Mouse (Mus musculus) lung, postnatal 4 days (tissue): ENCODE results near the gene Myo1c.
"Not testable (repeated sequence)": the region's sequence is repeated elsewhere in the genome, so short reads cannot be mapped to it uniquely, and the experiment has no call there.

Experiments
- DNase-seq, 2 experiments: peaks; one replicate each; pipeline ENCODE4 v3.0.0; 2021

Gene Myo1c

GRCm38 (mm10) chr11:75669853-75670200, 19.5 kb downstream of the Myo1c start:
- DNase-seq = no peak

GRCm38 (mm10) chr11:75671426-75672180, 21.3 kb downstream of the Myo1c start:
- no peak for DNase-seq

GRCm38 (mm10) chr11:75673411-75673810, 23.1 kb downstream of the Myo1c start:
- no peak for DNase-seq

- DNase-seq = no peak
Measured at GRCm38 (mm10) chr11:75674875-75675274, 24.6 kb downstream of the Myo1c start.

- no peak for DNase-seq
Measured at GRCm38 (mm10) chr11:75677881-75678746, 27.8 kb downstream of the Myo1c start.

GRCm38 (mm10) chr11:75678747-75679438, 28.6 kb downstream of the Myo1c start, which contains the start of gene Crk:
Gene Crk, plus strand, starts transcription at chr11:75679259.
- DNase-seq = peak; percentile 99

- DNase-seq = peak; percentile 76 to 77
Measured at GRCm38 (mm10) chr11:75679439-75680171, 29.3 kb downstream of the Myo1c start.

- DNase-seq = no peak
Measured at GRCm38 (mm10) chr11:75684462-75684861, 34.2 kb downstream of the Myo1c start.

GRCm38 (mm10) chr11:75684956-75685355, 34.7 kb downstream of the Myo1c start:
- no peak for DNase-seq

GRCm38 (mm10) chr11:75687343-75687993, 37.2 kb downstream of the Myo1c start:
- no peak for DNase-seq

GRCm38 (mm10) chr11:75688132-75688531, 37.8 kb downstream of the Myo1c start:
- no peak for DNase-seq

GRCm38 (mm10) chr11:75689977-75690376, 39.7 kb downstream of the Myo1c start:
- no peak for DNase-seq

GRCm38 (mm10) chr11:75691047-75691446, 40.7 kb downstream of the Myo1c start:
- DNase-seq = no peak

- no peak for DNase-seq
Measured at GRCm38 (mm10) chr11:75693570-75693969, 43.3 kb downstream of the Myo1c start.

- DNase-seq = not testable (repeated sequence)
Measured at GRCm38 (mm10) chr11:75697464-75697863, 47.2 kb downstream of the Myo1c start.

- no peak for DNase-seq
Measured at GRCm38 (mm10) chr11:75700557-75700956, 50.3 kb downstream of the Myo1c start.

GRCm38 (mm10) chr11:75702761-75703160, 52.5 kb downstream of the Myo1c start:
- no peak for DNase-seq

GRCm38 (mm10) chr11:75703748-75704147, 53.4 kb downstream of the Myo1c start:
- DNase-seq = no peak

- peak in 1 of 2 experiments; percentile 23 for DNase-seq
Measured at GRCm38 (mm10) chr11:75713949-75714348, 63.6 kb downstream of the Myo1c start.

GRCm38 (mm10) chr11:75715556-75715955, 65.3 kb downstream of the Myo1c start:
- peak in 1 of 2 experiments; percentile 24 for DNase-seq

- DNase-seq = no peak
Measured at GRCm38 (mm10) chr11:75716661-75717325, 66.5 kb downstream of the Myo1c start.
